Comparison of ENCODE assay signal across 8 mouse cellular contexts in the genomic region with DNA sequence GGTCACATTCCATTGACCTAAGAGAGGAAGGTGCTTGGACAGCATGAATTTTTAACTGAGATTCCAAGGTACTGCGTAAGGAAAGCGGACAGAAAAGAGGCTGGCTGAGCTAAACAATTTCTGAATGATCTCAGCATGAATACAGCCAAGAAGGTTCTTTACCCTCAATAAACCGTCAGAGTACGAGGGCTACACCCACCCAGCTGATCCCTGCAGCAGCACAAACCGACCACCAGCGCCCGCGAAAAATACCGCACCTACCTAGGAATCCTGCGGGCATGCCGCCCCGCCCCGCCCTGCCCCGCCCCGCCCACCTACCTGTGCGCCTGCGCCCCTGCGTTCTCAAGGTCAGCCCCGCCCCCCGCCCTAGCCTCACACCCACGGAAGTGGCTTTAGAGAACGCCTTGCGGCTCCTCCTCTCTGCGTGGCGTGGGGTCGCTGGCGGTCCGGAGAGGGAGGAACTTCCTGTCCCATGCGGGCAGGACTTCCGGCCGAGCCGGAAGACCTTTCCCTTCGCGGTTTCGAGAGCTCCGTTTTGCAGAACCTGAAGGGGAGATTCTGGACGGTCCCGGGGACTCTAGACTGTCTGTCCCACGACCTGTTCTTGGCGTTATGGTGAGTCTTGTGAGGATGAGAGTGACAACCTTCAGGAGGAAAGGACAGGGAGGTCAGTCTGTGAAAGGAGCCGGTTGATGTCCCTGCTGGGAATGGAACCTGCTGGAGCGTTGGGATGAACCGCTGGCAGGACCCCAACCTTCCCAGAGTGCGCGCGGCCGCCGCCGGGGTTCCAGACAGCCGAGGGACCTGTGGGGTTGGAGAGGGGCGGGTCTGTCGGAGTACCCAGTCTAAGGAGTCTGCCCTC. TPM values are rescaled to one million over a fixed set of nuclear protein-coding genes. Genes with fewer than 3 reads are reported as not detected.
DNase-seq lines count a peak whose midpoint lies in the region; ATAC-seq and TF ChIP-seq lines count a peak whose summit lies in the region.

Tmem161b (plus strand) TSS at position 477 of the 862 bp plus-strand sequence.

- 1% methylated on average over 52 of the region's 52 CpGs for WGBS in bone marrow, adult 2 months
- WGBS in embryonic facial prominence, embryonic 15.5 days: under 1% methylated on average over 52 of the region's 52 CpGs
- WGBS in limb, embryonic 14.5 days: 1% methylated on average over 42 of the region's 52 CpGs
- under 1% methylated on average over 47 of the region's 52 CpGs for WGBS in midbrain, postnatal 0 days

- DNase-seq in 416B (ENCODE audit: low read depth): peak; percentile 95
- peak; percentile 85 for DNase-seq in heart, adult 8-10 months (ENCODE audit: low spot score)
- DNase-seq in kidney, adult 9 months: peak; percentile 93
- peak; percentile 89 for DNase-seq in limb, embryonic 14.5 days (ENCODE audit: low spot score)
- DNase-seq in midbrain, postnatal 0 days (ENCODE audit: low spot score): peak; percentile 96
- DNase-seq in spleen, postnatal 14 days (ENCODE audit: low spot score in 2 of 2): peak; percentile 65 to 74

- H3K9me3 ChIP-seq in embryonic facial prominence, embryonic 15.5 days (replicated peaks): no peaks in the 10 kb centered on the region
- no peaks in the 10 kb centered on the region for H3K9me3 ChIP-seq in limb, embryonic 14.5 days (ENCODE audit: control insufficient read depth, low read length)
- no peaks in the 10 kb centered on the region for H3K9me3 ChIP-seq in midbrain, postnatal 0 days (ENCODE audit: low read length)

- H3K36me3 ChIP-seq in embryonic facial prominence, embryonic 15.5 days: no peaks in the 10 kb centered on the region
- no peaks in the 10 kb centered on the region for H3K36me3 ChIP-seq in limb, embryonic 14.5 days (ENCODE audit: control insufficient read depth, insufficient read depth, low read length)
- H3K36me3 ChIP-seq in midbrain, postnatal 0 days (ENCODE audit: insufficient read depth, low read length): no peaks in the 10 kb centered on the region

- ATAC-seq in embryonic facial prominence, embryonic 15.5 days (ENCODE audit: insufficient number of reproducible peaks, low FRiP score, low TSS enrichment, low read depth): peak; percentile 98
- peak; percentile 98 for ATAC-seq in limb, embryonic 14.5 days (ENCODE audit: low FRiP score, low read depth)
- ATAC-seq in midbrain, postnatal 0 days (ENCODE audit: low FRiP score): peak; percentile 98

- H3K4me1 ChIP-seq in bone marrow, adult 2 months (ENCODE audit: control insufficient read depth, insufficient read depth, low read length): no peaks in the 10 kb centered on the region; the same call in 1 of the 2 replicates
- H3K4me1 ChIP-seq in embryonic facial prominence, embryonic 15.5 days: peaks cover 6% of the 10 kb centered on the region
- H3K4me1 ChIP-seq in limb, embryonic 14.5 days (ENCODE audit: control insufficient read depth, insufficient read depth, low read length): peaks cover 6% of the 10 kb centered on the region
- H3K4me1 ChIP-seq in midbrain, postnatal 0 days (ENCODE audit: insufficient read depth, low read length): peaks cover 4% of the 10 kb centered on the region; the same call in 1 of the 2 replicates

- H3K27me3 ChIP-seq in embryonic facial prominence, embryonic 15.5 days: no peaks in the 10 kb centered on the region
- H3K27me3 ChIP-seq in limb, embryonic 14.5 days (ENCODE audit: control insufficient read depth, insufficient read depth, low read length): no peaks in the 10 kb centered on the region
- no peaks in the 10 kb centered on the region for H3K27me3 ChIP-seq in midbrain, postnatal 0 days (ENCODE audit: insufficient read depth, low read length)

- TF ChIP-seq CTCF in bone marrow, adult 2 months (IDR thresholded peaks at IDR 0.05; ENCODE audit: control insufficient read depth, insufficient read depth, low read length): no peak
- peak; percentile 41; the same call in 1 of the 2 replicates for TF ChIP-seq CTCF in midbrain, postnatal 0 days (IDR thresholded peaks at IDR 0.05)

- H3K4me2 ChIP-seq in embryonic facial prominence, embryonic 15.5 days (replicated peaks): peak within 1 kb of the TSS; percentile 83
- peak within 1 kb of the TSS; percentile 77 for H3K4me2 ChIP-seq in limb, embryonic 14.5 days (replicated peaks; ENCODE audit: low read depth, low read length, severe bottlenecking)
- H3K4me2 ChIP-seq in midbrain, postnatal 0 days (ENCODE audit: low read depth, low read length, poor library complexity, severe bottlenecking): peak within 1 kb of the TSS; percentile 81

- peak within 1 kb of the TSS; percentile 67 for H3K9ac ChIP-seq in embryonic facial prominence, embryonic 15.5 days
- H3K9ac ChIP-seq in limb, embryonic 14.5 days (ENCODE audit: low read depth, low read length, severe bottlenecking): peak within 1 kb of the TSS; percentile 77
- peak within 1 kb of the TSS; percentile 81 for H3K9ac ChIP-seq in midbrain, postnatal 0 days (replicated peaks; ENCODE audit: low read length, poor library complexity, severe bottlenecking)

- TF ChIP-seq POLR2A in bone marrow, adult 2 months (IDR thresholded peaks at IDR 0.05; ENCODE audit: borderline replicate concordance, control insufficient read depth, low read depth, low read length): peak; percentile 24; the same call in 1 of the 2 replicates
- peak; percentile 34; the same call in 1 of the 2 replicates for TF ChIP-seq POLR2A in limb, embryonic 14.5 days (IDR thresholded peaks at IDR 0.05; ENCODE audit: borderline replicate concordance, extremely low read depth, insufficient read depth, insufficient read length)

- H3K27ac ChIP-seq in bone marrow, adult 2 months (ENCODE audit: control insufficient read depth, insufficient read depth, low read depth, low read length, poor library complexity): peak within 1 kb of the TSS; percentile 30; the same call in 1 of the 2 replicates
- H3K27ac ChIP-seq in embryonic facial prominence, embryonic 15.5 days (replicated peaks): peak within 1 kb of the TSS; percentile 82
- no peak within 1 kb of the TSS; the same call in 1 of the 2 replicates for H3K27ac ChIP-seq in limb, embryonic 14.5 days (replicated peaks; ENCODE audit: low read depth, low read length)
- peak within 1 kb of the TSS; percentile 78 for H3K27ac ChIP-seq in midbrain, postnatal 0 days (ENCODE audit: low read depth, low read length)

- peak within 1 kb of the TSS; percentile 93 for H3K4me3 ChIP-seq in bone marrow, adult 2 months (replicated peaks; ENCODE audit: control insufficient read depth, low read depth, low read length)
- H3K4me3 ChIP-seq in embryonic facial prominence, embryonic 15.5 days (replicated peaks): peak within 1 kb of the TSS; percentile 79
- peak within 1 kb of the TSS; percentile 73 for H3K4me3 ChIP-seq in limb, embryonic 14.5 days (replicated peaks; ENCODE audit: low read length)
- H3K4me3 ChIP-seq in midbrain, postnatal 0 days (ENCODE audit: low read depth, low read length): peak within 1 kb of the TSS; percentile 78

RNA-seq across cellular contexts. Expression of gene Tmem161b, which starts in this region (rescaled TPM):
- 5.8 and 10.6 TPM in 2 replicates for polyA plus RNA-seq in bone marrow, adult 2 months (2011; ENCODE audit: insufficient read depth, insufficient read length, low replicate concordance, missing spikeins)
- 11.6 and 13.4 TPM in 2 replicates for polyA plus RNA-seq in embryonic facial prominence, embryonic 15.5 days (2015; fragmentation: Nextera tagmentation; extraction: Ambion mirVana)
- 10 to 100 TPM; 11.3 to 17.6 (median 12.4) TPM for total RNA-seq in heart, adult 8-10 months (2022)
- polyA plus RNA-seq in limb, embryonic 14.5 days (2012; rRNA removed): 15.4 and 15.6 TPM in 2 replicates
- polyA plus RNA-seq in limb, embryonic 14.5 days (2014; fragmentation: Nextera tagmentation; extraction: Ambion mirVana): 13.6 and 15.4 TPM in 2 replicates
- total RNA-seq in midbrain, postnatal 0 days (2014; rRNA removed): 35.7 and 36.8 TPM in 2 replicates
- 21.8 and 26.9 TPM in 2 replicates for polyA plus RNA-seq in midbrain, postnatal 0 days (2015; fragmentation: Nextera tagmentation; extraction: Ambion mirVana)
